Mouse (Mus musculus) limb, embryonic 10.5 days (tissue): ENCODE data around the gene Tln2. TPM values are rescaled to one million over a fixed set of nuclear protein-coding genes. Genes with fewer than 3 reads are reported as not detected.

ENCODE experiments used
- DNase-seq: peaks from one replicate; pipeline ENCODE4 v3.0.0-alpha.2; 2017; ENCODE audit warnings: low spot score
- H3K27ac ChIP-seq: fragments of 300-500 bp; sonication (generic); 2 replicates; pipeline ENCODE4 v1.5.1; 2016; ENCODE audit warnings: mild to moderate bottlenecking
- H3K27me3 ChIP-seq: fragments of 300-500 bp; sonication (generic); 2 replicates; pipeline ENCODE4 v1.6.1; 2016; ENCODE audit warnings: low read depth, mild to moderate bottlenecking; ENCODE audit not compliant: poor library complexity, severe bottlenecking
- H3K36me3 ChIP-seq: fragments of 300-500 bp; sonication (generic); 2 replicates; pipeline ENCODE4 v1.6.1; 2016; ENCODE audit warnings: mild to moderate bottlenecking, moderate library complexity
- H3K4me1 ChIP-seq: fragments of 300-500 bp; sonication (generic); 2 replicates; pipeline ENCODE4 v1.6.1; 2016
- H3K4me3 ChIP-seq: fragments of 300-500 bp; sonication (generic); 2 replicates; pipeline ENCODE4 v1.5.1; 2016; ENCODE audit warnings: mild to moderate bottlenecking, moderate library complexity
- H3K9me3 ChIP-seq: fragments of 300-500 bp; sonication (generic); replicated peaks from 2 replicates; pipeline ENCODE4 v1.6.1; 2016; ENCODE audit warnings: mild to moderate bottlenecking
- WGBS: fragments of 180-500 bp; shearing (Covaris S2); methylation state at CpG from one replicate; pipeline ENCODE4 v1.1.7; 2016; 5-methylcytosine and 5-hydroxymethylcytosine counted together
- polyA plus RNA-seq: library from polyadenylated mRNA; unstranded; fragments of >200 nt; fragmentation: Nextera tagmentation; extraction: Ambion mirVana; gene quantifications from 2 replicates; pipeline ENCODE4 v1.2.1, GENCODE M21; 2016

The Tln2 gene
- polyA plus RNA-seq, 1 experiment from 2014 or later, result 40.2 TPM

- DNase-seq, result no peak
- Histone ChIP-seq H3K36me3 (no peaks in the 10 kb centered on the region), H3K9me3 (no peaks in the 10 kb centered on the region), H3K27me3 (no peaks in the 10 kb centered on the region), H3K4me1 (peaks cover 10% of the 10 kb centered on the region; the same call in 1 of the 2 replicates), H3K4me3 (no peak overlapping the region), H3K27ac (no peak overlapping the region)
- 70% methylated on average over 10 of the region's 10 CpGs for WGBS
These were observed 22.2 kb upstream of the Tln2 start for GRCm38 (mm10) chr9:67581581-67582280.

- peaks cover 19% of the 10 kb centered on the region for H3K4me1 ChIP-seq
- no peak overlapping the region for H3K4me3 ChIP-seq
- H3K9me3 ChIP-seq, result no peaks in the 10 kb centered on the region
- H3K27me3 ChIP-seq, result no peaks in the 10 kb centered on the region
- 87% methylated on average over 1 of the region's 1 CpGs for WGBS
- no peak overlapping the region for H3K27ac ChIP-seq
- no peaks in the 10 kb centered on the region for H3K36me3 ChIP-seq
- DNase-seq, result no peak
These were observed 20.0 kb upstream of the Tln2 start for GRCm38 (mm10) chr9:67579541-67579940.

DNA sequence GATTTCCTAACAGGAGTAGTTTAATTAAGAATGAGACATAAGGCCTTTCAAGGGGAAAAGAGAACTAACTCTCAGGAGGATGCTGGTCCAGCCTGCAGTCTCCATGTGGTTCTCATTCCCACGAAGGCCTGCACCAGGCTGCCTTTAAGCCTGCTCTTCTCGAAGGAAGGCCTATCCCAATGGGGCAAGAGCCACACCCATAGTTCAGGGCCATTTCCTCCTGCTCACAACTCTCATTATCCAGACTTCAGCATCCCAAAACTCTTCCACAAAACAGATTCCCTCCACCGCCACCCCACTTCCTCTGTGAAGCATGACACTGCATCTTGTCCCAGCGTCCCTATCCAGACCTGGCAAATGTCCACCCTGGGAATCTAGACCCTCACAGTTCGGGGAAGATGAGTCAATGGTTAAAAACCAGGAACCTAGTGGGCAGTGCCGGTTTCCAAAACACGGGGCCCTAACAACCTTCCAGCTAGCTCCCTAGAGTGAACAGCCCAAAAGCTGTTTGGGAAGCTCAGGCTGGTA lies 15.3 kb upstream of the Tln2 start:
- no peak overlapping the region for H3K4me3 ChIP-seq
- H3K36me3 ChIP-seq, result no peaks in the 10 kb centered on the region
- H3K27me3 ChIP-seq, result no peaks in the 10 kb centered on the region
- WGBS, result 74% methylated on average over 7 of the region's 7 CpGs
- H3K9me3 ChIP-seq, result no peaks in the 10 kb centered on the region
- no peak for DNase-seq
- H3K27ac ChIP-seq, result peak overlapping the region; percentile 30; the same call in 1 of the 2 replicates
- peaks cover 32% of the 10 kb centered on the region for H3K4me1 ChIP-seq

GRCm38 (mm10) chr9:67573683-67573979 lies 14.1 kb upstream of the Tln2 start:
- no peaks in the 10 kb centered on the region for H3K9me3 ChIP-seq
- H3K27ac ChIP-seq, result 0 out of 2 replicates have a peak overlapping the region, but pooled peaks have one; percentile 15
- H3K4me3 ChIP-seq, result no peak overlapping the region
- H3K36me3 ChIP-seq, result no peaks in the 10 kb centered on the region
- no peak for DNase-seq
- no peaks in the 10 kb centered on the region for H3K27me3 ChIP-seq
- peaks cover 32% of the 10 kb centered on the region for H3K4me1 ChIP-seq
- 45% methylated on average over 3 of the region's 3 CpGs for WGBS

DNA sequence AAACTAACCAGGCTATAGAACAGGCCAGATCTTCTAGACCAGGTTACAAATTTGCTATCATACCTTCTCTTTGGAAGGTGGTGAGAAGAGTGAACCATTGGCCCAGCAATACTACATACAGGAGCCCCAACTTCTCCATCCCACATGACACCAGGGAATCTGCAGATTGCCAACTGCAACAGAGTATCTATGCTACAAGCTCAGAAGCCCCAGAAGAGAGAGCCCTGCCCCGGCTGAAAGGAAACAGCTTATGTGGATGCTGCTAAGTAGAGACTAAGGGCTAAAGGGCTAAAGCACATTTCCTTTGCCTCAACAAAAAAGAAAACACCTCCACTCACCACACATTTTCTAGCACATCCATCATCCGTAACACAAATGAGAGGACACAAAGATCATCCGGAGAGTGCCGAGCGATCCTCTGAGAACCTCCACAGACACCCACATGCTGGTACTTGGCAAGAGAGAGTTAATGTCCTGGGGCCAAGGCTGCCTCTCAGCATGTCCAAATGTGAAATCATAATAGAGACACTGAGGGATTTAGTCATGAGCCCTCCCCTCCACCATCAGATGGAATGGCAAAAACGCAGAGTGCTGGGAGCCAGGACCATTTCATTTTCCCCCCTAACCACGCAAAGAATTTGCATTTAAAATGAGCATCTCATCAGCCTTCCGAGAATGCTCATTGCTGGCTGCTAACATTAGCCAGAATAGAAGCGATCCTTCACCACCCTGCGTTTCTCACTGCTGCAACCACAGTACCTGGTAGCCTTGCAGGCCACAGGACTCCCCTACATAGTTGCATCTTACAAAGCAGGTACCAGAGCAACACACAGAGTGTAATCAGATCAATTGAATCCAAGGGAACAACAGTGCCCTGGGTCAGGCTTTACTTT lies 13.5 kb upstream of the Tln2 start:
- 72% methylated on average over 10 of the region's 10 CpGs for WGBS

DNA sequence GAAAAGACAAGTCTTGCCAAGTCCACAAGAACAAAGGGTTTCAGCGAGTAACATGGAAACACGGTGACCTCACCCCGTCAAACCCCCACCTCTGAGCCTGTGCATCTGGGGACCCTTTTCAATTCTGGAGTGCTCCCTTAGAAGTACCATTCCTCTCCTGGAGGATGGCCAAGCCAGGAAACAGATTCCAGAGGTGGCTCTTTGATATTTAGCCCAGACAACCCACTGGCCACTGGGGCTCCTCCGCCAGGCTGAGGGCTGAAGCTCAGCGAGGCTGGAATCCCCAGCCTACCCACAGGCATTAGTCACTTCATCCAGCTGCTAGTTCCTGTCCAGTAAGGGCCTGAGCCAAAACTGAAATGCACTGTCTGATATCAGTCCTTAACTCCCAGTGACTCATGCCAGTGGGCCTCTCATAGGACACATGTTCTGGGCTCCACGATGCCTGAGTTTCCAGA lies 6.3 kb upstream of the Tln2 start:
- Histone ChIP-seq H3K9me3 (no peaks in the 10 kb centered on the region), H3K27ac (no peak overlapping the region), H3K36me3 (no peaks in the 10 kb centered on the region), H3K27me3 (no peaks in the 10 kb centered on the region), H3K4me3 (no peak overlapping the region), H3K4me1 (no peaks in the 10 kb centered on the region)
- no peak for DNase-seq
- 93% methylated on average over 6 of the region's 6 CpGs for WGBS

More for the DNA sequence above, 13.5 kb upstream of the Tln2 start:
- Histone ChIP-seq H3K4me3 (no peak overlapping the region), H3K9me3 (no peaks in the 10 kb centered on the region), H3K27ac (0 out of 2 replicates have a peak overlapping the region, but pooled peaks have one; percentile 15), H3K36me3 (no peaks in the 10 kb centered on the region), H3K27me3 (no peaks in the 10 kb centered on the region), H3K4me1 (peaks cover 32% of the 10 kb centered on the region)
- DNase-seq, result no peak

DNA sequence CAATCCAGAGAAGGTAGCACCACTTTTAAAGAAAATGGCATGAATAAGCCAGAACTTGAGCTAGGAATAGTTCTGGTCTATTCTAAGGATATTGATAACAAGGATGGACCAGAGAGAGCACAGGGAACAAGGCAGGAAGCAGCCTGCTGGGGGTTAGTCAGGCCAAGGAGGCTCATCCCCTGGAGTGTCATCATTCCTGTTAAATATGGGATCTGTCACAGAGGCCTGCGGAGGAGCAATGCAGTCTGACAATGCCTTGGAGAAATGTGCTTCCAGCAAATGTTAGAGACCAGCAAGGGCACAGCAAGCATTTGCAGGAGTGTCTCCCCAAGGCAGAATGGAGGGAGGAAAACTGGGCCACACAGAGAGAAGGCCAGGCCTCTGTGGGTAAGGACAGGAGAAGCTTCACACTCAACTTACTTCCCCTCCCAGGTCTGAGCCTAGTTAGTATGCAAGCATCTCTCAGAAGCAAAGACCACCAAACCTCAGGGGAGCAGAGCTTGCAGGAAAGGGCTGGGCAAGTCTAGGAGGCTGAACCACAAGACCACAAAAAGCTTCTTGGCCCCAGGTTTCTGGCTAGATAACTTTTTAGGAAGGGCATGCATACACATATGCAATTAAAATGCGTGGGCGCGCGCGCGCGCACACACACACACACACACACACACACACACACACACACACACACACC lies 9.5 kb downstream of the Tln2 start:
- WGBS, result 94% methylated on average over 8 of the region's 8 CpGs
- DNase-seq, result no peak
- Histone ChIP-seq H3K36me3 (peaks cover 15% of the 10 kb centered on the region), H3K4me3 (no peak overlapping the region), H3K9me3 (no peaks in the 10 kb centered on the region), H3K4me1 (peaks cover 13% of the 10 kb centered on the region), H3K27ac (peak overlapping the region; percentile 75), H3K27me3 (no peaks in the 10 kb centered on the region)

DNA sequence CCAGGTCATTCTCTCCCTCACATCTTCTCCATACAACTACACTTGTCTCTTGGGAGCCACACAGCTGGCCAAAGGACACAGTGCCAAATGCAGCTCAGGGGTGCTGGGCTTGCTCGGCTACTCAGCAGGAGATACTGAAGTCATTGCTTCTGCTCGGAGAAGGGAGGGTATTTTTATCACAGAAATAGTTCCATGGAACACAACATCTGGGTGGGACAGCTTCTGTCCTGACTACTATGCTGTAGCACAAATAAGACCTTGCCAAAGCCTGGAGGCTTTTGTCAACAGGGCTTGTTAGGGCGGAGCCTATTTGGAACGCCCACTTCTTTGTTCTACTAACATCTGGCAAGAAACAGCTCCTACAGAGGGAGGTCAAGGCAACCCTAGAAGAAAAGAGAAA lies 10.2 kb downstream of the Tln2 start:
- H3K27ac ChIP-seq, result peak overlapping the region; percentile 75
- H3K4me3 ChIP-seq, result no peak overlapping the region
- DNase-seq, result no peak
- no peaks in the 10 kb centered on the region for H3K27me3 ChIP-seq
- WGBS, result 42% methylated on average over 4 of the region's 4 CpGs
- H3K4me1 ChIP-seq, result peaks cover 13% of the 10 kb centered on the region
- peaks cover 15% of the 10 kb centered on the region for H3K36me3 ChIP-seq
- H3K9me3 ChIP-seq, result no peaks in the 10 kb centered on the region

DNA sequence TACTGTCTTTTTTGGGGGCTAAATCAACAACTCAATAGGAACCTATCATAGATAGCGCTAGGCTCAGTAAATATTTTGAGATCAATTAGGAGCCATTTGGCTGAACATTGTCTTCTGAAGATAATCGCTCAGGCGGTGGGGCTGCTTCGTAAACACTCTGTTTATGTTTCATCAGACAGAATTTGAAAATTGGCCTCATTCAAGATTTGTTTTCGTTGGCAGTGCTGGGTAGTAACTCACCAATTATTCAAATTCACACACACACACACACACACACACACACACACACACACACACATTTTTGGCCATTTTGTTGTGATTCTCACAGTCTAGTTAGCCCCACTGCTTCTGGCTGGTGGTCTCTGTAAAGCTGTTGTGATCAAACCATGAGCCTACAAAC lies 12.9 kb downstream of the Tln2 start:
- no peaks in the 10 kb centered on the region for H3K9me3 ChIP-seq
- H3K36me3 ChIP-seq, result peaks cover 1% of the 10 kb centered on the region; the same call in 1 of the 2 replicates
- no peak overlapping the region for H3K27ac ChIP-seq
- no peak overlapping the region for H3K4me3 ChIP-seq
- peaks cover 13% of the 10 kb centered on the region for H3K4me1 ChIP-seq
- 91% methylated on average over 5 of the region's 5 CpGs for WGBS
- no peaks in the 10 kb centered on the region for H3K27me3 ChIP-seq
- no peak for DNase-seq

DNA sequence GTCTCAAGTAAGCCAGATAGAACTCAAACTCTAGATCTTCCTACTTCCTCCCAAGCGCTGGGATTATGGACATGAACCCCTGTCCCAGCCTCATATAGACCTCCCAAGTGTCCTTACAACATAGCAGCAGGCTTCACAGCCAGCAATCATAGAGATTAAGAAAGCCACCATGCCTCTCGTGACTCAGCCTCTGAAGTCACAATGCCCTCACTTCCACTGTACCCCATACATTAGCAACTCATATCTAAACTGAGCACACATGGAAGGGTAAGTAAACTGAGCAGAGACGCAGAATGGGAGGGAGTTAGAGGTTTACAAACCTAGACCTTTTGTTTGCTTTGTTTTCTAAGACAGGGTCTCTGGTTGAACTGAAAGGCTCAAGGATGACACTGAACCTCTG lies 13.7 kb downstream of the Tln2 start:
- H3K36me3 ChIP-seq, result no peaks in the 10 kb centered on the region
- H3K27ac ChIP-seq, result no peak overlapping the region
- no peak overlapping the region for H3K4me3 ChIP-seq
- DNase-seq, result no peak
- no peaks in the 10 kb centered on the region for H3K9me3 ChIP-seq
- H3K4me1 ChIP-seq, result peaks cover 18% of the 10 kb centered on the region
- no peaks in the 10 kb centered on the region for H3K27me3 ChIP-seq
- 94% methylated on average over 3 of the region's 3 CpGs for WGBS

GRCm38 (mm10) chr9:67544783-67545182 lies 14.7 kb downstream of the Tln2 start:
- H3K36me3 ChIP-seq, result no peaks in the 10 kb centered on the region
- H3K27ac ChIP-seq, result no peak overlapping the region
- no peaks in the 10 kb centered on the region for H3K9me3 ChIP-seq
- H3K27me3 ChIP-seq, result no peaks in the 10 kb centered on the region
- WGBS, result 74% methylated on average over 7 of the region's 7 CpGs
- DNase-seq, result no peak
- H3K4me1 ChIP-seq, result peaks cover 20% of the 10 kb centered on the region
- H3K4me3 ChIP-seq, result no peak overlapping the region

DNA sequence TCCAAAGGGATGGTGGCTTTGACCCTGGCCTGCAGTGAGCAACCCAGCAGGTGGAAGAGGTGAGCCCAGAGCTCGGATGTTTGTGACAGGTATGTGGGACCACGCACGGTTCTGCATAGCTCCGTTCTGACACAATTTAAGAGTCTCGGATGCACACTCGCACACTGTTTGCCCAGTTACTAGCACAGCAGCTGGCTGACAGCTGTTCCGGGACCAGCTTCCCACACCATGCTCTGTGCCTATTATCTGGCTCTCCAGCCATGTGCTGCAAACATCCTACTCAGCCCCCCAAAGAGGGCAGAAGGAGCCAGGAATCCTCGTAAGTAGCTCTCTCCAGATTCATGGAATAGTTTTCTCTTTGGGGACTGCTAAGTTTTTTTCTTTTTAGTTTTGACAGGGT lies 17.6 kb downstream of the Tln2 start:
- Histone ChIP-seq H3K4me3 (no peak overlapping the region), H3K36me3 (no peaks in the 10 kb centered on the region), H3K4me1 (peaks cover 13% of the 10 kb centered on the region), H3K27me3 (no peaks in the 10 kb centered on the region), H3K27ac (no peak overlapping the region), H3K9me3 (no peaks in the 10 kb centered on the region)
- DNase-seq, result no peak
- WGBS, result 86% methylated on average over 8 of the region's 8 CpGs
